Mouse (Mus musculus) CD4-positive, CD25-positive, alpha-beta regulatory T cell, adult 2 months (primary cell): Measurements from ENCODE around the gene Mad2l2.
A peak's percentile ranks its signal among the peaks of the same experiment; 100 is the strongest.
"Not testable (repeated sequence)": the region's sequence is repeated elsewhere in the genome, so short reads cannot be mapped to it uniquely, and the experiment has no call there.

Experiments
- DNase-seq: peaks from one replicate; pipeline ENCODE4 v3.0.0-alpha.2; 2012; ENCODE audit warnings: low read depth, low spot score

The Mad2l2 gene

DNA sequence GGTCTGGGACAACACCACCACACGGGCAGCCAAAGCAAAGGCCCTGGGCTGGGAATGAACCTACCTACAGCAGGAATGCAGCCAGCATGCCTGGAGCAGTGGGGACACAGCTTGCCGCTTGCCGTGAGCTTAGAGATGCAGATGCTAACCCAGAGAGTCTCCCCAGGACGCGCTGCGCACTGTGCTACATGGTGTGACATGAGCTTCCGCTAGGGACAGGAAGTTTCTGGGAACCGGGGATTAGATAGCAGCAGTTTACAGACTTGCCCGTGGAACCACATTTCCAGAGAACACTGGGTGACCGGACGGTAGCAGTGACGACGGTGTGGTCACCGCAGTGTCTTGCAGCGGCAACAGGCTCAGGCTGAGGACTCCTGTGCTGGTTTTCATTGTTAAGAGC is 39.4 kb downstream of the Mad2l2 start:
- no peak for DNase-seq

DNA sequence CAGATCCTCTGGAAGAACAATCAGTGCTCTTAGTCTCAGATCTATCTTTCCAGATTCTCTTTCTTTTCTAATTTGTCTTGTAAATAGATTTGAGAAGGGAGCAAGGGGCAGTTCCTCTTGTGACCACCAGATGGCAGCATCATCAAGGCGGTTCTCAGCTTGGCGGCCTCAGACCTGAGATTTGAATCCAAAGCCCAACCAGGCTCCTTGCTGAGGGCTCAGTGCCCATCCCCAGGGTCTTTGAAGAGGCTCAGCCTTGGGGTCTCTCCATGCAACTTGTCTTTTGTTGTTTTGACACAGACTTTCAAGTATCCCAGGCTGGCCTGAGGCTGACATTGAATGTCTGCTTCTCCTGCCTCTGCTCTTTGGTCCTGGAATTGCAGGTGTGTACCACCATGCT is 40.7 kb downstream of the Mad2l2 start:
- peak; percentile 81 for DNase-seq

DNA sequence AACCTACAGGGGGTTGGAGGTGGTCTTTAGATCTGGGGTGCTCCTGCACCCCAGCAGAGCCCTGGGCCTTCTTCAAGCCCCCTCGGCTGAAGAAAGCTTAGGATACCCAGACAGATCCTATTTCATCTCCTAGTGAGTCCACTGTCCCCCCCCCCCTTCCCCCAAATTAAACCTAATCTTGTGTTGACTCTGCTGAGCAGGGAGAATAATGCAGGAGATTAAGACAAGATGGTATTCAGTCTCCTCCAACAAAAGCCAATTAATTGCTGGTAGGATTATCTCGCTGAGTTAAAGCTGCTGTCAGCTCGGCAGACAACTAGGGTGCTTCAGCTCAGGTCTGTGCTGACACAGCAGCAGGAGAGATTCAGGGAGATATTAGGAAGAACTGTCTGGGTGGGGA is 41.1 kb downstream of the Mad2l2 start:
- DNase-seq, result no peak

DNA sequence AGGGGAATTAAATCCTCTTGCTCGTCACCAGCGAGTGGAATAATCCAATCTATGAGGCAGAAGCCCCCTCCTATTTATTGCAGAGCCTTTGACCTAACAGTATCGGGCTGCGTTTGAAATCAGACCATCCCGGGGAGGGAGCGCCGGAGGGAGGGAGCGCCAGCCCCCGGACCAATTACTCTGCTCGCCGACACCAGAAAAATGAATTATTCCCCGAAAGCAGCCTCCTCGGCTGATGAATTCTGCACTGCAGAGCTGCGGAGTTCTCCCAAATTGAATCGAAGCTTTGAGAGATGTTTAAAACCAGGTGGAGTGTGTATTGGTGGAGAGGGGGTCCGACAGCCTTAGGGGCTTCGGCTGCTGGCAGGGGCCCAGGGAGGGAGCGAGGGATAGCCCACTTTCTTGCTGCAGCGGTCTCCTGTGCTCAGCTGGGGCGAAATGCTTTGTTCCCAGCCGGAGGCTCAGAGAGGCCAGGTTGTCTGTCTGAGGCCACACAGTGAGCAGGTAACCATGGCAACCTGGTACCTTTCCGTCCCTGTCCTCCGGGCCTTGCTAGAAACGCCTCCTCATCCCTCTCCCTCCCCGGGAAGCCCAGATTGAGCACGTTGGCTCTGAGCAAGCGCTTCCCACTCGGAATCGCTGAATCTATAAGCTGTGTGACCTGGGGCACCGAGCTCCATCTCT is 43.8 kb downstream of the Mad2l2 start:
- DNase-seq, result no peak

DNA sequence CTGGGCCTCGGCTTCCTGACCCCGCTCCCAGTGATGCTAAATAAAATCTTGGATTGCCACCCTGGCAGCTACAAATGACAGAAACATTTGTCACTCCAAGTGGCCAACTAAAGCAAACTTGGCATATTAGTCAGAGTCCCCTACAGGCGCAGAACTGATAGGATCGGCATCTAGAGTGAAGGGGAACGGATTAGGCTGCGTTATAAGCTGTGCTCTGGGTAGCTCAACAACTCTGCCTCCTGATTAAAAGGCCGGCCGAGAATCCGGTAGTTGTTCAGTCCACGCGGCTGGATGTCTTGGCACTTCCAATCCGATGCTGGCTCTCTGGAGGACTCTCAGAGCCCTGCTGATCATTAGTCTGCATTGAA is 44.3 kb downstream of the Mad2l2 start:
- DNase-seq, result no peak

DNA sequence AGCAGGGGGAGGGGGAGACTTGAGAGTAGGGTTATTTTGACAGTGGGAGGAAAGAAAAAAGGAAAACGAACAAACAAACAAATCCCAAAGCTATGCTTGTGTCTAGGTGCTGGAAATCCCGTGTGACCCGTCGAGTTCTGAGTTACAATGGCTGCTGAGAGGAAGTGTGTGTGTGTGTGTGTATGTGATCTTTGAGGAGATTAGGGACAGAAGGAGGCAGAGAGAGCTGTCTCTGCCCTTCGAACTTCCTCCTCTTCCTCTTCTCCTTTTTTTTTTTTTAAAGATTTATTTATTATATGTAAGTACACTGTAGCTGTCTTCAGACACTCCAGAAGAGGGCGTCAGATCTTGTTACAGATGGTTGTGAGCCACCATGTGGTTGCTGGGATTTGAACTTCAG is 46.4 kb downstream of the Mad2l2 start:
- DNase-seq, result not testable (repeated sequence)

DNA sequence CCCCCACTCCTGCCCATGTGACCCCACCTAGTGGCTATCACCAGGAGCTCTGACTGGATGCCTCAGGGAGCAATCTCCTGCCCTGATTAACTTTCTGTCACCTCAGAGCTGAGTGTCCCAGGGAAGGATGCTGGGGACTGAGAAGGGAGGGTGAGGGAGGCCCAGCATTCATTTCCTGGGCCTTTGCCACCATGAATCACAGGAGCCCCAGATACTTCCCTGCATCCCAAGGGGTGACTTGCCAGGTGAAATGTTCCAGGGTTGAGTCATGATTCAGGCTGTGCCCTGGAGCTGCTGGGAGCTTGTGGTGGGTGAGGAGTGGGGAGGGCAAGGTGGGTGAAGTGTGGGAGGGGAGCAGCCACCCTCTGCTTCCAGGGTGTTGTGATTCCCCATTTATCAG is 47.5 kb downstream of the Mad2l2 start:
- no peak for DNase-seq

DNA sequence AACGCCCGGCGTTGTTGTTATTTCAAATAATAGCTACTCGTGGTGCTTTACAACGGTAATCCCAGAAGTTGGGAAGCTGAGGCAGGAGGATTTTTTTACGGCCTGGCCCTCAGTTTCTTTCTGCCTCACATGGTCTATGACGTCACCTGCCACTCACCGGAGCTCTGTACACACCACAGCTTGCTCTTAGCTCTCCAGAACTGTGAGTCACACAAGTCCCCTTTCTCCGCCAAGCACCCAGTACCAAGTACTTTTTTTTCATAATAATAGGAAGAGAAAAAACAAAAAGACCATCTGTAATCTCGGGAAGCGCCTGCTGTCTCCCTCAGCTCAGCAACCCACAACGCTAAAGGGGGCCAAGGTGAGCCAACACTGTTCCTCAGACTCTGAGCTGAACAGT is 51.3 kb downstream of the Mad2l2 start:
- DNase-seq, result no peak

DNA sequence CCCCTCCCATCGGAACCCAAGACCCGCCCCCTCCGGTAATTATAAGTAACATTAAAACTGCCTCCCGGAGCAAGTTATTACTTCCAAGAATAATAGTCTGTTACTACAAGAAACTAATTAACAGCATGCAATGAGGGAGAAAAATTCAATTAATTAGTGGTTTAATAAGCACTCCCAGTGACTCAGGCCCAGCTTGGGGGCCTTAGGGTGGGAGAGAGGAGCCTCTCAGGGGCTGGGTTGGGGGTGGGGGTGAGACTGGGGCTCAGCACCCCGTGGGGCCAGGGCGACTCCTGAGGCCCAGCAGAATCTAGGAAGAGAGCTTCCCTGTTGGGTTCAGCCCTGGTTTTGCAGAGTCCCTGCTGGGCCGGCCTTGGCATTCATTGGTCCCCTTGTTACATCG is 52.2 kb downstream of the Mad2l2 start:
- no peak for DNase-seq

DNA sequence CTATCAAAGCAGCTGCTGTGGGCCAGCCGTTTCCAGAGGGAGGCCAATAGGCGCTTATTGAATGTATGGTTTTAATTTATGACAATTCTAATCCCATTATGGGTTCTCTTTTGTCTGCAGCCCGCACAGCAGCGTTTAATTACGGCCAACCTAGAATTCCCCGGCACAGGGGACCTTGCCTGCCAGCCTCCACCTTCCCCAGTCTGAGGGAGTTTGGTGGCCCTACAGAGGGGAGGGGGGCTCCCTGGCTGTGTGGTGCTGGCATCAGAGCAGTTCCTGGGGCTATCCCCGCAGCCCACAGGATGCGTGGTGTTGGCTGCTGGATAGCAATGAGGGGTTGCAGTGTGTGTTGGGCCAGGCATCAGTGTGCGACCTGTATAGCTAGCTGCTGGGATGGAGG is 54.4 kb downstream of the Mad2l2 start:
- no peak for DNase-seq

DNA sequence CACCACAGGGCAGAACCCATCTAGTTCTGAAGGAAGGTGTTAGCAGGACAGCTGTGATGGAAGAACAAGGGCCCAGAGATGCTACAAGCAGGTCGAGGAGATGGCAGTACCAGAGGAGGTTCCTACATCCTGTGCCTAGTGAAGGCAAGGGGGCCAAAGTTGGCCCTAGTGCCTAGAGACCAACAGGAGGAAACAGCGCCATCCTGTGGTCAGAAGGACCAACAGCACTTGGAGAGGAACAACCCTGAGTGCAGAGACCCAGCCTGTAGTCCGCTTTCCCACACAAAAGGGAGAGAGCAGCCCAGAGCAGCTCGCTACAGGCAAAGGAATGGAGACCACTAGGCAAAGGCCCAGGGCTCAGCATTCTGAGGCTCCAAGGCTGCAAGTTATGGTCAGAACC is 55.6 kb downstream of the Mad2l2 start:
- DNase-seq, result peak; percentile 15

DNA sequence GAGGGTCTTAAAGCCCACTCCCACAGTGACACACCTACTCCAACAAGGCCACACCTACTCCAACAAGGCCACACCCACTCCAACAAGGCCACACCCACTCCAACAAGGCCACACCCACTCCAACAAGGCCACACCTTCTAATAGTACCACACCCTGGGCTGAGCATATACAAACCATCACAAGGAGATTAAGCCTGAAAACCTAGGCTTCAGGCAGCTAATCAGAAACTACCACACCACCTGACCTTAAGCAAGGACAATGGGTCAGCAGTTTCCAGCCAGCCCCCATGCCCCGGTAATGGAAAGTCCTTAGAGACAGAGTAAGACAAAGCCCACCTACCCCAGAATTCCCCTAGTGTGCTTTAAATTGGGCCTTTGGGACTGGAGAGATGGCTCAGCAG is 58.6 kb downstream of the Mad2l2 start:
- not testable (repeated sequence) for DNase-seq

DNA sequence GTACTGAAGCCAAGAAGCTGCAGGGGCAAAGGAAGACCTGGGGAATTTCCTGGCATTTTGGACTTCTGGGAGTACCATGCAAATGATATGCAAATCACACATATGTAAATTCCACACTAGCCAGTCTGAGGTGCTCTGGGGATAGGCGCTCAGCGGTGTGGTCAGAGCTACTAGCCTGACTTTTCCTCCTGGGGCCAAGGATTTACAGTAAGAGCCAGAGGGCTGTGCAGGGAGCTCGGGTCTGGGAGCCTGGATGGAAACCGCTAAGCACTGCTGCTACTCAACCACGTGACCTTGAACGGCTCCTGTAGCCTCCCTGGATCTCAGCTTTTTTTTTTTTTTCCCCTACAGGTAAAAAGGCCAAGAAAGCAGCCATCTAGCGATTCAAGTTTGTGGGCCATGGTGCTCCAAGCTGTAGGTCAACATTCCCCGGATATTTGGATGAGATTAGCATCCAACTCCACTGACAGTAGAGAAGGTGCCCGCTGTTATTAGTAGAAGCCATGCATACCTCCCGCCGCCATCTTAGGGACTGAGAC is 62.6 kb downstream of the Mad2l2 start:
- DNase-seq, result no peak

DNA sequence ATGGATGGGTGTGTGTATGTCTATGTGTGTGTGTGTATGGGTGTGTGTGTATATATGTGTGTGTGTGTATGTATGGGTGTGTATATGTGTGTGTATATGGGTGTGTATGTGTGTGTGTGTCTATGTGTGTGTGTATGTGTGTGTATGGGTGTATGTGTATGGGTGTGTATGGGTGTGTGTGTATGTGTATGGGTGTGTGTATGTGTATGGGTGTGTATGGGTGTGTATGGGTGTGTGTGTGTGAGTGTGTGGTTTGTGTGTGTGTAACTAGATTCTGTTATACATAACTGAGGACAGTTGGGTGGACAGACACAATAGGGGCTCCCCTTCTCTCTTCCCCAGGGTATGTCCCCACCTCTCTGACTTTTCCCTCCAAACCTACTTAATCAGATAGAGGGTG is 64.2 kb downstream of the Mad2l2 start:
- no peak for DNase-seq
